Mouse (Mus musculus) heart, embryonic 16.5 days (tissue): ENCODE data around the gene Ankrd9. TPM values are rescaled to one million over a fixed set of nuclear protein-coding genes. Genes with fewer than 3 reads are reported as not detected.

Source experiments
- ATAC-seq: fragments of 200-750 bp; cut with Nextera tagmentation; replicated peaks from 2 replicates; pipeline ENCODE4 v1.8.0; 2017; ENCODE audit warnings: moderate number of reproducible peaks; ENCODE audit not compliant: insufficient read depth, low FRiP score; ENCODE audit errors: extremely low read depth
- H3K27ac ChIP-seq: fragments of 300-500 bp; sonication (generic); 2 replicates; pipeline ENCODE4 v1.5.1; 2014; ENCODE audit warnings: mild to moderate bottlenecking, low read length, control low read depth, moderate library complexity
- H3K27me3 ChIP-seq: fragments of 300-500 bp; sonication (generic); 2 replicates; pipeline ENCODE4 v1.6.1; 2014; ENCODE audit warnings: low read length, mixed read lengths; ENCODE audit not compliant: control insufficient read depth, insufficient read depth
- H3K36me3 ChIP-seq: fragments of 300-500 bp; sonication (generic); 2 replicates; pipeline ENCODE4 v1.6.1; 2014; ENCODE audit not compliant: control insufficient read depth, insufficient read depth
- H3K4me1 ChIP-seq: fragments of 300-500 bp; sonication (generic); 2 replicates; pipeline ENCODE4 v1.6.1; 2014; ENCODE audit warnings: low read length, mixed read lengths; ENCODE audit not compliant: control insufficient read depth, insufficient read depth
- H3K4me2 ChIP-seq: fragments of 300-500 bp; sonication (generic); 2 replicates; pipeline ENCODE4 v1.6.1; 2014; ENCODE audit warnings: low read depth, mild to moderate bottlenecking, control low read depth, low read length
- H3K4me3 ChIP-seq: fragments of 300-500 bp; sonication (generic); 2 replicates; pipeline ENCODE4 v1.5.1; 2014; ENCODE audit warnings: mild to moderate bottlenecking, control low read depth, low read length
- H3K9ac ChIP-seq: fragments of 300-500 bp; sonication (generic); 2 replicates; pipeline ENCODE4 v1.6.1; 2014; ENCODE audit warnings: low read length, control low read depth
- H3K9me3 ChIP-seq: fragments of 300-500 bp; sonication (generic); replicated peaks from 2 replicates; pipeline ENCODE4 v1.6.1; 2016; ENCODE audit warnings: low read length; ENCODE audit not compliant: control insufficient read depth
- WGBS: fragments of 180-500 bp; shearing (Covaris S2); extraction: QIAGEN DNeasy Blood & Tissue Kit; methylation state at CpG from one replicate; pipeline ENCODE4 v1.1.7; 2014; 5-methylcytosine and 5-hydroxymethylcytosine counted together
- polyA plus RNA-seq: library from polyadenylated mRNA; unstranded; fragments of >200 nt; fragmentation: Nextera tagmentation; extraction: Ambion mirVana; gene quantifications from 2 replicates; pipeline ENCODE4 v1.2.1, GENCODE M21; 2015

The Ankrd9 gene
- polyA plus RNA-seq, 1 experiment from 2014 or later = 22.0 TPM

DNA sequence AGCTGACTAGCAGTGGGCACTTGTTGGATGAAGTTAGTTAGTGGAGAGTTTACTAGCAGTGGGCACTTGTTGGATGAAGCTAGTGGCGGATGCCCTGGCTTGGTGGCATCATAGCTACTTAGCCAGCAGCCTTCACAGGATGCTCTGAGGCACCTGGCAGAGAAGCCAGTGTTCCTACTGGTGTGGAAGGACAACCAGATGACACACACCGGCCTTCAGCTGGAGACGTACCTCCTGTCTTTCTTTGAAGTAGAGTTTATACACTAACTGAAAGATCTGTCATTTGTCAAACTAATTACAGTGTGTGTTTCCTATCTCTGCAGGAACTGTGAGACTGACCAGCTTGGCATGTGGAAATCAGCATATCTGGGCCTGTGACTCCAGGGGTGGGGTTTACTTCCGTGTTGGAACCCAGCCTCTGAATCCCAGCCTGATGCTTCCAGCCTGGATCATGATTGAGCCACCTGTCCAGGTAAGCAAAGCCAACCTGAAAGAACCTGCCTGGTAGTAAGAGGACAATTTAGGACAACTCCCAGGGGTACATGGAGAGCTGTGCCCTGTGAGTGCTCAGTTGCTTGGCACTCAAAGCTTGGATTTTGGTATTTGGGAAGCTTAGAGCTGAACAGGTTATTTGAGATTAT is 24.4 kb downstream of the Ankrd9 start:
- no peaks in the 10 kb centered on the region for H3K9me3 ChIP-seq
- H3K4me2 ChIP-seq = no peak overlapping the region
- WGBS = 72% methylated on average over 4 of the region's 4 CpGs
- H3K4me3 ChIP-seq = no peak overlapping the region
- no peak overlapping the region for H3K27ac ChIP-seq
- ATAC-seq = no peak
- H3K9ac ChIP-seq = no peak overlapping the region
- H3K27me3 ChIP-seq = no peaks in the 10 kb centered on the region
- peaks cover 9% of the 10 kb centered on the region; the same call in 1 of the 2 replicates for H3K36me3 ChIP-seq
- H3K4me1 ChIP-seq = no peaks in the 10 kb centered on the region

DNA sequence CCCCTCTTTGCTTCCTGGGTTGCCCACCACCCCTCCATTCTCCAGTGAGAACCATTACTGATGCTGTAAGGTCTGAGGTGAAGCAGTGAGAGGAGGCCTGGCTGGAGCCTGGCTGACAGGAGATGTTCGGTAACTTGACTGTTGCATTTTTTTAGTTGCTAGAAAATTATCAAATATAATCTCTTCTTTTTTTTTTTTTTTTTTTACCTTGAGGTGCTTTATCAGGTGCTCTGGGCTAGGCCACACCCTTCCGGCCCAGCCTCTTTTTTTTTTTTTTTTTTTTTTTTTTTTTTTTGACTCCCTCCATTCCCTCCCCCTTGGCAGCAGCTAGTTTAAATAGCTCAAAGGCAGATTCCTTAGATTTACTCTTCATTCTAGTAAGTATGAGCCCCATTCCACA is 24.9 kb downstream of the Ankrd9 start:
- no peaks in the 10 kb centered on the region for H3K9me3 ChIP-seq
- H3K4me1 ChIP-seq = peaks cover 3% of the 10 kb centered on the region
- H3K27me3 ChIP-seq = no peaks in the 10 kb centered on the region
- no peak overlapping the region for H3K27ac ChIP-seq
- H3K4me2 ChIP-seq = no peak overlapping the region
- H3K9ac ChIP-seq = no peak overlapping the region
- no peak for ATAC-seq
- H3K36me3 ChIP-seq = peaks cover 7% of the 10 kb centered on the region; the same call in 1 of the 2 replicates
- no peak overlapping the region for H3K4me3 ChIP-seq
- WGBS = 96% methylated on average over 2 of the region's 2 CpGs

DNA sequence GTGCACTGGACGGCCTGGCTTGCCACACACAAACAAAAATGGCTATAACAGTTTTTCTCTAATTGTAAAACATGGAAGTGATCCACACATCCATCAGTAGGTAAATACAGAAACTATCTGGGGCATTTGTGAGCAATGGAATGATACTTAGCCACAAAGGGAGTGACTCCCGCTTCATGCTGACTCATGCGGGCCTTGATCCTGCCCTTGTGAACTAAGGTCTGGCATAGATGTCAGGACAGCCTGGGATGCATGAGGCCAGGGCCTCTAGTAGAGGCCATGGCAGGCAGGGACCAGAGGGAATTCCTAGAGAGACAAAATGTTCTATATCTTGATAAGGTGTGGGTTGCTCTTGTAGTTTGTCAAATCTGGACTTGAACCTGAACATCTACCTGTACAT is 25.4 kb downstream of the Ankrd9 start:
- Histone ChIP-seq H3K27me3 (no peaks in the 10 kb centered on the region), H3K36me3 (peaks cover 7% of the 10 kb centered on the region; the same call in 1 of the 2 replicates), H3K4me3 (no peak overlapping the region), H3K4me1 (peaks cover 8% of the 10 kb centered on the region), H3K27ac (no peak overlapping the region), H3K9me3 (no peaks in the 10 kb centered on the region), H3K4me2 (no peak overlapping the region), H3K9ac (no peak overlapping the region)
- no peak for ATAC-seq
- WGBS = 88% methylated on average over 3 of the region's 3 CpGs

DNA sequence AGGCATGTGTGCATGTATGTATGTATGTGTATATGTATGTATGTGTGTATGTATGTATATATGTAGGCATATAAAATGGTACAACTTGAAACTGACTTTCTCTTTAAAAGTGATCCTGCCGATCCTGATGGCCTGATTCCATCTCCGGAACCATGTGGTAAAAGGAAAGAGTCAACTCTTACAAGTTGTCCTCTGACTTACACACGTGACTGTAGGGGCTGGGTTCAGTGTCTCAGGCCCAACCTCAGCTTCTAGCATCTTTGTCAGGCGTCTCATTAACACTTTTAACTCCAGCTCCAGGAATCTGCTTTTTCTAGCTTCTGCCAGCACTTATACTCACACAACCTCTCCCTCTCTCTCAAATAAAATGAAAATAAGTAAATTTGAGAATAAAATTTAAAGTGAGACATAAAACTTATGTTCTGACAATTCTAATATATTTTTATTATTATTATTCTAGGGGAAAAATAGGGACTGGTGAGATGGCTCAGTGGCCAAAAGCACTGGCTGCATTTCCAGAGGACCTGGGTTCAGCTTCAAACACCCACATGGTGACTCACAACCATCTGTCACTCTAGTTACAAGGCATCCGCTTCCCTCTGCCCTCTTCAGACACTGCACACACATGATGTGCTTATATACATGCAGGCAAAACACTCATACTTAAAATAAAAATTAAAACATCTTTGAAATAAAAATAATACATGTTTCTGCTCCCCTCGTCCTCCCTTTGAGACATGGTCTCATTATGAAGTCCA is 26.0 kb downstream of the Ankrd9 start:
- Histone ChIP-seq H3K36me3 (peaks cover 7% of the 10 kb centered on the region; the same call in 1 of the 2 replicates), H3K4me3 (no peak overlapping the region), H3K4me2 (no peak overlapping the region), H3K27ac (no peak overlapping the region), H3K9ac (no peak overlapping the region), H3K9me3 (no peaks in the 10 kb centered on the region), H3K27me3 (no peaks in the 10 kb centered on the region), H3K4me1 (peaks cover 8% of the 10 kb centered on the region)
- WGBS = 83% methylated on average over 6 of the region's 6 CpGs
- ATAC-seq = no peak

DNA sequence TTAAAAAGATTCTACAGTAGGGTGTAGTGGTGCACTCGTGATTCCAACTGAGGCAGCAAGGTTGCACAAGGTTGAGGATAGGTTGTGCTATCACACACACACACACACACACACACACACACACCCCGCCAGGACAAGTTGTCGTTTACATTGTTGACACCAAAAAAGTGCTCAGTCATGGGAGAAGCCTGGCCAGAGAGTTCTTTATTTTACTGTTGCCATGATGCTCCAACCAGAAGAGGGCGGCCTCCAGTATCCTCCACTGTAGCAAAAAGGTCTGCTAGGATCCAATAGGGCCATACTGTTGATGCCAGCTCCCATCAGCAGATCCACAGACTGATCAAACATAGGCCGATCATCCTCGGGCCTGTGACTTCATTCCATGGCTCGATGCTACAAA is 27.6 kb downstream of the Ankrd9 start:
- ATAC-seq = no peak
- H3K36me3 ChIP-seq = peaks cover 5% of the 10 kb centered on the region; the same call in 1 of the 2 replicates
- no peak overlapping the region for H3K4me2 ChIP-seq
- H3K27ac ChIP-seq = no peak overlapping the region
- 78% methylated on average over 7 of the region's 7 CpGs for WGBS
- H3K27me3 ChIP-seq = no peaks in the 10 kb centered on the region
- no peak overlapping the region for H3K4me3 ChIP-seq
- H3K4me1 ChIP-seq = peaks cover 8% of the 10 kb centered on the region
- no peak overlapping the region for H3K9ac ChIP-seq
- H3K9me3 ChIP-seq = no peaks in the 10 kb centered on the region

DNA sequence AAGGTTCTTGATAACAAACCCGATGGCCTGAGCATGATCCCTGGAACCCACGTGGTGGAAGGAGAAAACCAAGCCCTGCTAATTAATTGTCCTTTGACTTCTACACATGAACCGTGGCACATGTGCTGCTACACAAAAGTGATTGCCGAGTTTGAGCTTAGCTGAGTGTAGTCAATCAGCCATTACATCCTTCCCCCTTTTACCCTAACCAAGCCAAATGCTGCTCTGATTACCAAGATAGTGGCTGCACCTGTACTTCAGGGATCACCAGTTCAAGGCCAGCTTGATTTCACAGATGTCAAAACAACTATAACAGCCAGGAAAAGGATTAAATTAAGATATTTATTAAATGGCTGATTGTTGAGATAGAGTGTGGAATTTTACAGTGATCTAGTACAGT is 28.7 kb downstream of the Ankrd9 start:
- no peak for ATAC-seq
- 87% methylated on average over 4 of the region's 4 CpGs for WGBS
- H3K4me1 ChIP-seq = peaks cover 8% of the 10 kb centered on the region
- H3K4me2 ChIP-seq = no peak overlapping the region
- no peaks in the 10 kb centered on the region; the same call in 1 of the 2 replicates for H3K36me3 ChIP-seq
- no peaks in the 10 kb centered on the region for H3K9me3 ChIP-seq
- no peak overlapping the region for H3K4me3 ChIP-seq
- H3K27ac ChIP-seq = no peak overlapping the region
- H3K9ac ChIP-seq = no peak overlapping the region
- no peaks in the 10 kb centered on the region for H3K27me3 ChIP-seq

DNA sequence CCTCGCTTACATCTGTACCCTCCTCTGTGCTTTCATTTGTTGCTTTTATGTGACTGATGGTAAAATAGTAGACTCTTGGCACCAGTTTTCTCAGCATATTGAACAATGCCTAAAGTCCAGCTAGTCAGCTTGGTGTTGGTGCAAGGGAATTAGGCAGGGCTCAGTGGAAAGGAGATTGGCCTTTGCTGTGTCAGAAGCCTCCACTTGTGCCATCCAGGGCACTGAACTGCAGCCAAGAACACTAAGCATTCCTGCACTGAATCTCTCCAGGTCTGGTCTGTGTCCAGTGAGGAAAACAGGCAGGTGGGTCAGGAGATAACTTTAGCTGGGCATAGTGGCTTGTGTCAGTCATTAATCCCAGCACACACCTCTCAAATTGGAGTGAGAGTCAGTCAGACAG is 29.4 kb downstream of the Ankrd9 start:
- Histone ChIP-seq H3K27ac (no peak overlapping the region), H3K4me1 (peaks cover 8% of the 10 kb centered on the region), H3K4me3 (no peak overlapping the region), H3K9ac (no peak overlapping the region), H3K4me2 (no peak overlapping the region), H3K9me3 (no peaks in the 10 kb centered on the region), H3K27me3 (no peaks in the 10 kb centered on the region), H3K36me3 (no peaks in the 10 kb centered on the region)
- ATAC-seq = no peak
- 90% methylated on average over 1 of the region's 1 CpGs for WGBS

DNA sequence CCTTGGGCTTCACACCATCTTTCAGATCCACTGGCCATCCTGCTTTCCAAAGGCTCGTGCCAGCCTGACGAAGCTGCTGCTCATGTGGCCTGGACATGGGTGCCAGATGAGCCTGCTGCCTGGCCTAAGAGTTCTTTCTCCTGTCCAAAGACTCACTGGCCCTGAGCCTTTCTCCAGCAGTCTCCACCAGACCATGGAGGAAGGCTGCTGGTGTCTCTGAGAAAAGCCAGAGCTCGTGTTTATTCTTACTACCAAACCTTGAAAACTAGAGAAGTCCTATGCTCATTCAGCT is 30.0 kb downstream of the Ankrd9 start:
- no peak overlapping the region for H3K27ac ChIP-seq
- 82% methylated on average over 3 of the region's 3 CpGs for WGBS

DNA sequence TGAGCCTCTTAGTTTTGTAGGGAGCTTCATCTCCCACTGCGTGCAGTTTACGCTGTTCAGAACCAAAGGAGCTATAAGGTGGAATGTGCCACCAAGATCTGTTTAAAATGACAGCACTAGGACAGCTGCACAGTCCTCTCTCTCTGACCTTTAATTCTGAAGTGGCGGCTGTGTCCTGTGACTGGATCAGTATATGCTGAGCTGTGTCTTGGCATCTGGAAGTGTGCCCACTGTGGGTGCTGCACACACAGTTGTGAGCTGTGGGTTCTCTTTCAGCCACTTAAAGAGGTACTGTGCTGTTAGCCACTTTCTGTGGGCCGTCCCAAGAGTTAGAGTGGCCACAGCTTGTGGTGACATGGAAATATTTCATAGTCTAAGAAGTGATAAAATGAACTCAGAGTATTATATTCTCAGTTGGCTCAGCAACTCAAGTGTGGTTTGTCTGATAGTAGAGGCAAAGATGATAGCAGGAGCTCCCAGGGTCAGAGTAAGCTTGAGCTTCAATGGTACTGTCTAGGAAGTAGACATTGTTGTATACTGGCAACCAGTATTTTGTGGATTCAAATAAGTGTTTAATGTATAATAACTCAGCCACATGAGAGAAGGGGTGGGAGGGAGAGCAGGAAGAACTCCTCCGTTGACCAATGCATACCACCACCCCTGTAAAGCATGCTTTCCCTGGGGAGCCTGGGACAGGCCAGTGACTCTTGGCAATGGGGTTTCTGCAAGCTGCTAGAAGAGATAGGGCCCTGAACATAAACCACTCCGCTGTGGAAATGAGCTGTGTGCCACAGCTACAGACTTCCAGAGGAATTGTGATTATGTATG is 30.5 kb downstream of the Ankrd9 start:
- H3K4me1 ChIP-seq = peaks cover 8% of the 10 kb centered on the region
- no peak for ATAC-seq
- H3K4me2 ChIP-seq = no peak overlapping the region
- H3K27ac ChIP-seq = no peak overlapping the region
- H3K27me3 ChIP-seq = no peaks in the 10 kb centered on the region
- no peak overlapping the region for H3K4me3 ChIP-seq
- no peak overlapping the region for H3K9ac ChIP-seq
- WGBS = 77% methylated on average over 6 of the region's 6 CpGs
- H3K36me3 ChIP-seq = no peaks in the 10 kb centered on the region
- H3K9me3 ChIP-seq = no peaks in the 10 kb centered on the region

More for the DNA sequence above, 30.0 kb downstream of the Ankrd9 start:
- no peak for ATAC-seq
- Histone ChIP-seq H3K9me3 (no peaks in the 10 kb centered on the region), H3K4me2 (no peak overlapping the region), H3K36me3 (no peaks in the 10 kb centered on the region), H3K4me3 (no peak overlapping the region), H3K4me1 (peaks cover 8% of the 10 kb centered on the region), H3K9ac (no peak overlapping the region), H3K27me3 (no peaks in the 10 kb centered on the region)
